8 mouse cellular contexts compared by ENCODE assay signal in the genomic region with DNA sequence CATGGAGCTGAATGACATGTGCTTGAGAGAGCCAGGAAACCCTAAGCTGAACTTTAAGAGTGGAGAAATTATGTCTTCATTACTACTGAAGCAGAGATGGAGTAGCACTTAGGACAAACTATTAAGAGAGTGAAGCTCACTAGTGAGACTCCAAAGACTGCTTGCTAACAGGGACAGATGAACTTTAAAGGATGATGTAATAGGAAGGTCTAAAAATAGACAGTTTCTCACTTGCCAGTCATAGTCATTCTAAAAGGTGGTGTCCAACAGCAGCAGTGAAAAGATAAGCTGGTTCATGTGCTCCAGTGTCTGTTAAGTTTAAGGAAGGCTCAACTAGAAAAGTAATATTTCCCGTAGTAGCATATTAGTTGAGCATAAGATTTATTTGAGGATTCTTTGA. TPM values are rescaled to one million over a fixed set of nuclear protein-coding genes. Genes with fewer than 3 reads are reported as not detected.
DNase-seq lines count a peak whose midpoint lies in the region; ATAC-seq and TF ChIP-seq lines count a peak whose summit lies in the region.

No protein-coding gene starts in this region.

- H3K27ac ChIP-seq in kidney, adult 2 months (ENCODE audit: insufficient read depth, low read depth, low read length), result peak overlapping the region; percentile 86
- peak overlapping the region; percentile 96 for H3K27ac ChIP-seq in heart, embryonic 13.5 days (replicated peaks)
- H3K27ac ChIP-seq in hindbrain, embryonic 10.5 days, result no peak overlapping the region
- H3K27ac ChIP-seq in forebrain, postnatal 0 days (ENCODE audit: low read depth, low read length), result no peak overlapping the region

- H3K4me3 ChIP-seq in kidney, adult 2 months (ENCODE audit: insufficient read depth, low read depth, low read length), result no peak overlapping the region
- H3K4me3 ChIP-seq in heart, embryonic 13.5 days, result peak overlapping the region; percentile 32
- H3K4me3 ChIP-seq in hindbrain, embryonic 10.5 days, result no peak overlapping the region
- H3K4me3 ChIP-seq in forebrain, postnatal 0 days (ENCODE audit: low read depth, low read length), result no peak overlapping the region

- TF ChIP-seq CTCF in kidney, adult 2 months (conservative IDR thresholded peaks at IDR 0.05; ENCODE audit: insufficient read depth, insufficient read length, low read depth, low read length), result no peak
- TF ChIP-seq CTCF in forebrain, postnatal 0 days (IDR thresholded peaks at IDR 0.05; ENCODE audit: low read depth), result no peak

- H3K4me2 ChIP-seq in heart, embryonic 13.5 days, result peak overlapping the region; percentile 66
- H3K4me2 ChIP-seq in forebrain, postnatal 0 days (ENCODE audit: low read depth), result no peak overlapping the region

- DNase-seq in kidney, adult 2 months, result peak; percentile 35
- no peak for DNase-seq in kidney, postnatal 25 days
- peak; percentile 82 for DNase-seq in MEL-GATA-1-ER (ENCODE audit: extremely low read depth, low read depth)
- no peak for DNase-seq in hindbrain, embryonic 10.5 days (ENCODE audit: low spot score)
- no peak for DNase-seq in spleen, postnatal 10 days (ENCODE audit: low spot score in 2 of 2)
- DNase-seq in forebrain, postnatal 0 days, result no peak

- peaks cover 41% of the 10 kb centered on the region for H3K4me1 ChIP-seq in kidney, adult 2 months (ENCODE audit: control insufficient read depth, insufficient read depth, low read length)
- peaks cover 71% of the 10 kb centered on the region for H3K4me1 ChIP-seq in heart, embryonic 13.5 days
- H3K4me1 ChIP-seq in hindbrain, embryonic 10.5 days (replicated peaks), result 0 out of 2 replicates have a peak, but pooled peaks cover 6% of the 10 kb centered on the region
- no peaks in the 10 kb centered on the region; the same call in 1 of the 2 replicates for H3K4me1 ChIP-seq in forebrain, postnatal 0 days (ENCODE audit: insufficient read depth)

- H3K9ac ChIP-seq in heart, embryonic 13.5 days, result peak overlapping the region; percentile 77
- no peak overlapping the region for H3K9ac ChIP-seq in forebrain, postnatal 0 days

- no peaks in the 10 kb centered on the region for H3K9me3 ChIP-seq in heart, embryonic 13.5 days
- no peaks in the 10 kb centered on the region for H3K9me3 ChIP-seq in hindbrain, embryonic 10.5 days
- no peaks in the 10 kb centered on the region for H3K9me3 ChIP-seq in forebrain, postnatal 0 days (ENCODE audit: low read length)

- H3K36me3 ChIP-seq in kidney, adult 2 months (ENCODE audit: control insufficient read depth, insufficient read depth, low read length), result no peaks in the 10 kb centered on the region; the same call in 1 of the 2 replicates
- peaks cover 4% of the 10 kb centered on the region; the same call in 1 of the 2 replicates for H3K36me3 ChIP-seq in heart, embryonic 13.5 days
- H3K36me3 ChIP-seq in hindbrain, embryonic 10.5 days, result 0 out of 2 replicates have a peak, but pooled peaks cover 3% of the 10 kb centered on the region
- H3K36me3 ChIP-seq in forebrain, postnatal 0 days (ENCODE audit: insufficient read depth), result no peaks in the 10 kb centered on the region

- no peak for TF ChIP-seq POLR2A in kidney, adult 2 months (IDR thresholded peaks at IDR 0.05; ENCODE audit: low read depth, low read length)

- peak; percentile 78 for ATAC-seq in heart, embryonic 13.5 days (ENCODE audit: extremely low read depth, insufficient number of reproducible peaks, low FRiP score, low TSS enrichment)
- peak; percentile 74 for ATAC-seq in monocyte, adult 5-6 weeks (replicated peaks; ENCODE audit: insufficient number of reproducible peaks, low FRiP score, low TSS enrichment, poor library complexity, severe bottlenecking)
- ATAC-seq in forebrain, postnatal 0 days, result no peak

- no peaks in the 10 kb centered on the region for H3K27me3 ChIP-seq in kidney, adult 2 months (replicated peaks; ENCODE audit: control insufficient read depth, insufficient read depth, low read length)
- no peaks in the 10 kb centered on the region for H3K27me3 ChIP-seq in heart, embryonic 13.5 days (replicated peaks)
- no peaks in the 10 kb centered on the region for H3K27me3 ChIP-seq in hindbrain, embryonic 10.5 days (ENCODE audit: insufficient read depth, poor library complexity, severe bottlenecking)
- H3K27me3 ChIP-seq in forebrain, postnatal 0 days (ENCODE audit: insufficient read depth, low read length), result no peaks in the 10 kb centered on the region

- WGBS in kidney, adult 2 months, result 13% methylated on average over 1 of the region's 1 CpGs
- WGBS in heart, embryonic 13.5 days, result 15% methylated on average over 1 of the region's 1 CpGs
- 94% methylated on average over 1 of the region's 1 CpGs for WGBS in hindbrain, embryonic 10.5 days
- 89% methylated on average over 1 of the region's 1 CpGs for WGBS in forebrain, postnatal 0 days

RNA-seq across cellular contexts. Expression of gene Picalm, which starts 16.3 kb away (rescaled TPM):
- 89.4 and 99.3 TPM in 2 replicates for polyA plus RNA-seq in kidney, adult 2 months (2012; rRNA removed)
- polyA plus RNA-seq in heart, embryonic 13.5 days (2015; fragmentation: Nextera tagmentation; extraction: Ambion mirVana), result 29.1 and 31.0 TPM in 2 replicates
- 450 to 531 TPM (median 492 TPM) in 3 replicates for total RNA-seq in monocyte, adult 5-6 weeks (2017)
- 26.3 and 28.8 TPM in 2 replicates for polyA plus RNA-seq in hindbrain, embryonic 10.5 days (2016; fragmentation: Nextera tagmentation; extraction: Ambion mirVana)
- total RNA-seq in forebrain, postnatal 0 days (2014; rRNA removed), result 211 and 242 TPM in 2 replicates
- 16.5 and 21.2 TPM in 2 replicates for polyA plus RNA-seq in forebrain, postnatal 0 days (2015; fragmentation: Nextera tagmentation; extraction: Ambion mirVana)

Comparison
In these comparisons a context has a peak if more than half of its experiments do, and no peak if none do; other contexts are left out.
1. DNase-seq: peak in kidney, adult 2 months (single experiment) and MEL-GATA-1-ER (single experiment); none in kidney, postnatal 25 days (0 of 2), hindbrain, embryonic 10.5 days (single experiment), spleen, postnatal 10 days (0 of 2) and forebrain, postnatal 0 days (single experiment).
2. H3K27ac ChIP-seq: peak in kidney, adult 2 months (single experiment) and heart, embryonic 13.5 days (single experiment); none in hindbrain, embryonic 10.5 days (single experiment) and forebrain, postnatal 0 days (single experiment).